31 mouse cellular contexts compared by ENCODE assay signal in the genomic region with DNA sequence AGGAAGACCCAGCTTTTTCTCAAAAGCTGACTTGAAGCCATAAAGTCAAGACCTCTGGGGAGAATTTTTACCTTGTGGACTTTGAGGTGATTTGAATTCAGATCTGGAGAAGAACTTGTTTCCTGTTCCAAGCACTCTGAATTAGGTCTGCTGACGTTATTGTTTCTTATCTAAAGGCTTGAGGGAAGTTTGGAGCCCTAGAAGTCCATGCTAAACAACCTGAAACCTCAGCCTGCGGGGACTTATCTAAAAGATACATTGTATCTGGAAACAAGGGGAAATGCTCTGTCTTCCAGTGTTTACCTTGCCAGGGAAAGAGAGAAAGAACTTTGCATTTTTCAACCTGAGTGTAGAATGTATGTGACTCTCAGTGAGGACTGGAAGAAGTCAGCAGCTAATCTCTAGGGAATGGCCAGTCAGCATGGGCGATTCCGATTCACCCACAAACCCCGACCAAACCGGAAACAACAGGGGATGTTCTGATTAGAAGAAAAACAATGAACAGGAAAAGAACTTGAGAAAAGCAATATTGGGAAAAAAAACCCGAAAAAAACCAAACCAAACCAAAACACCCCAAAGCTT.
A peak's percentile ranks its signal among the peaks of the same experiment; 100 is the strongest.
DNase-seq lines count a peak whose midpoint lies in the region; ATAC-seq and TF ChIP-seq lines count a peak whose summit lies in the region.
"Had no signal": no experiment of that assay in that cellular context is flagged by ENCODE, and none has a peak within 500 bp of the region (broad histone marks: within the 10 kb centered on the region; RNA-seq: fewer than 3 reads in every experiment).

No protein-coding gene starts in this region.

- H3K27me3 ChIP-seq in kidney, embryonic 16.5 days (ENCODE audit: insufficient read depth, low read length), result no peaks in the 10 kb centered on the region
- H3K27me3 ChIP-seq in MEL (ENCODE audit: control insufficient read depth in 1 of 2, insufficient read depth in 2 of 2, low read length in 2 of 2), result no peaks in the 10 kb centered on the region
- H3K27me3 ChIP-seq in intestine, embryonic 15.5 days (replicated peaks), result no peaks in the 10 kb centered on the region
- no peaks in the 10 kb centered on the region for H3K27me3 ChIP-seq in stomach, embryonic 16.5 days (ENCODE audit: control insufficient read depth, insufficient read depth, low read length)
- no peaks in the 10 kb centered on the region for H3K27me3 ChIP-seq in midbrain, embryonic 14.5 days (ENCODE audit: control insufficient read depth, insufficient read depth, low read length)
- H3K27me3 ChIP-seq: embryonic facial prominence, embryonic 15.5 days; forebrain, embryonic 12.5 days; hindbrain, embryonic 15.5 days; lung, embryonic 15.5 days; neural tube, embryonic 12.5 days had no signal

- ATAC-seq in kidney, embryonic 16.5 days (ENCODE audit: low FRiP score, low TSS enrichment), result no peak
- no peak; the same call in 1 of the 2 replicates for ATAC-seq in intestine, embryonic 15.5 days
- no peak for ATAC-seq in stomach, embryonic 16.5 days (ENCODE audit: insufficient read depth, low FRiP score)
- ATAC-seq in midbrain, embryonic 14.5 days (ENCODE audit: low FRiP score, low TSS enrichment), result no peak
- ATAC-seq: activated CD4-positive, CD25-positive, alpha-beta regulatory T cell, adult 4 months; forebrain, postnatal 0 days; inflammation-experienced regulatory T-cells, adult 6 months had no signal

- peak in 1 of 2 experiments; percentile 49; a peak in 2 of 4 replicates for TF ChIP-seq EP300 in MEL (IDR thresholded peaks at IDR 0.05; ENCODE audit: low read depth in 1 of 2, low read length in 2 of 2)

- no peak overlapping the region for H3K4me2 ChIP-seq in kidney, embryonic 16.5 days (replicated peaks; ENCODE audit: low read depth, low read length)
- no peak overlapping the region for H3K4me2 ChIP-seq in intestine, embryonic 15.5 days (replicated peaks)
- no peak overlapping the region for H3K4me2 ChIP-seq in stomach, embryonic 16.5 days (ENCODE audit: low read depth, low read length)
- no peak overlapping the region for H3K4me2 ChIP-seq in midbrain, embryonic 14.5 days (ENCODE audit: low read length)
- H3K4me2 ChIP-seq: embryonic facial prominence, embryonic 15.5 days; forebrain, embryonic 12.5 days; hindbrain, embryonic 15.5 days; limb, embryonic 13.5 days; lung, embryonic 15.5 days; midbrain, embryonic 11.5 days; neural tube, embryonic 12.5 days had no signal

- no peak for DNase-seq in kidney, adult 8-10 months
- peak; percentile 30 for DNase-seq in MEL (ENCODE audit: low read depth, low spot score)
- no peak for DNase-seq in midbrain, embryonic 14.5 days
- DNase-seq: adrenal gland, adult 2 months; B cell, adult 2 months; cerebellum, adult 8-10 months; cerebellum, postnatal 25 days; forebrain, postnatal 0 days; gastrocnemius, postnatal 10 days; kidney, postnatal 36 days; lung, postnatal 36 days; right cerebral cortex, postnatal 4 days; thymus, adult 2 months; thymus, postnatal 36 days had no signal

- H3K4me1 ChIP-seq in kidney, embryonic 16.5 days (ENCODE audit: insufficient read depth, low read length), result peaks cover 22% of the 10 kb centered on the region
- H3K4me1 ChIP-seq in MEL (ENCODE audit: control insufficient read depth in 1 of 2, insufficient read depth in 2 of 2, low read length in 2 of 2), result peaks cover 10 to 25% of the 10 kb centered on the region in 2 experiments
- H3K4me1 ChIP-seq in intestine, embryonic 15.5 days (replicated peaks), result no peaks in the 10 kb centered on the region
- H3K4me1 ChIP-seq in stomach, embryonic 16.5 days (ENCODE audit: control insufficient read depth, insufficient read depth, low read length), result 0 out of 2 replicates have a peak, but pooled peaks cover 3% of the 10 kb centered on the region
- H3K4me1 ChIP-seq in midbrain, embryonic 14.5 days (ENCODE audit: control insufficient read depth, insufficient read depth, low read length), result peaks cover 11% of the 10 kb centered on the region; the same call in 1 of the 2 replicates
- H3K4me1 ChIP-seq: embryonic facial prominence, embryonic 15.5 days had no signal

- TF ChIP-seq POLR2A in MEL (IDR thresholded peaks at IDR 0.05; ENCODE audit: control insufficient read depth in 1 of 2, insufficient read depth in 1 of 2, low read depth in 1 of 2, low read length in 2 of 2, poor library complexity in 1 of 2), result no peak

- peak overlapping the region; percentile 34; the same call in 1 of the 2 replicates for H3K27ac ChIP-seq in kidney, embryonic 16.5 days (ENCODE audit: low read length)
- H3K27ac ChIP-seq in MEL (ENCODE audit: control insufficient read depth, low read depth, low read length), result no peak overlapping the region
- peak overlapping the region; percentile 39; the same call in 1 of the 2 replicates for H3K27ac ChIP-seq in intestine, embryonic 15.5 days
- 0 out of 2 replicates have a peak overlapping the region, but pooled peaks have one; percentile 36 for H3K27ac ChIP-seq in stomach, embryonic 16.5 days (ENCODE audit: low read length)
- H3K27ac ChIP-seq in midbrain, embryonic 14.5 days (replicated peaks; ENCODE audit: low read depth, low read length), result no peak overlapping the region
- H3K27ac ChIP-seq: embryonic facial prominence, embryonic 10.5 days; embryonic facial prominence, embryonic 15.5 days; forebrain, embryonic 12.5 days; hindbrain, embryonic 10.5 days; layer of hippocampus, adult 2 months; limb, embryonic 13.5 days; liver, embryonic 14.5 days; lung, embryonic 15.5 days; neural tube, embryonic 12.5 days had no signal

- 69% methylated on average over 7 of the region's 7 CpGs for WGBS in kidney, embryonic 16.5 days
- 45% methylated on average over 7 of the region's 7 CpGs for WGBS in intestine, embryonic 15.5 days
- WGBS in stomach, embryonic 16.5 days, result 46% methylated on average over 7 of the region's 7 CpGs
- 78% methylated on average over 7 of the region's 7 CpGs for WGBS in midbrain, embryonic 14.5 days

- no peaks in the 10 kb centered on the region for H3K9me3 ChIP-seq in kidney, embryonic 16.5 days (ENCODE audit: low read length)
- H3K9me3 ChIP-seq in MEL (replicated peaks; ENCODE audit: insufficient read depth, low read length), result no peaks in the 10 kb centered on the region
- no peaks in the 10 kb centered on the region for H3K9me3 ChIP-seq in intestine, embryonic 15.5 days
- H3K9me3 ChIP-seq in stomach, embryonic 16.5 days (replicated peaks; ENCODE audit: control insufficient read depth, low read length), result no peaks in the 10 kb centered on the region
- H3K9me3 ChIP-seq in midbrain, embryonic 14.5 days (ENCODE audit: control insufficient read depth, low read length), result no peaks in the 10 kb centered on the region
- H3K9me3 ChIP-seq: embryonic facial prominence, embryonic 10.5 days; embryonic facial prominence, embryonic 15.5 days; forebrain, embryonic 12.5 days; hindbrain, embryonic 10.5 days; hindbrain, embryonic 15.5 days; limb, embryonic 13.5 days; lung, embryonic 15.5 days; neural tube, embryonic 12.5 days had no signal

- no peak overlapping the region for H3K9ac ChIP-seq in kidney, embryonic 16.5 days (replicated peaks; ENCODE audit: low read length)
- H3K9ac ChIP-seq in MEL (ENCODE audit: control insufficient read depth, low read depth, low read length, poor library complexity, severe bottlenecking), result no peak overlapping the region
- no peak overlapping the region for H3K9ac ChIP-seq in intestine, embryonic 15.5 days
- H3K9ac ChIP-seq in stomach, embryonic 16.5 days (ENCODE audit: low read length), result no peak overlapping the region
- H3K9ac ChIP-seq in midbrain, embryonic 14.5 days (replicated peaks; ENCODE audit: low read length), result no peak overlapping the region
- H3K9ac ChIP-seq: embryonic facial prominence, embryonic 15.5 days; forebrain, embryonic 12.5 days; forebrain, postnatal 0 days; hindbrain, embryonic 15.5 days; limb, embryonic 13.5 days; liver, embryonic 14.5 days; lung, embryonic 15.5 days; neural tube, embryonic 12.5 days had no signal

- H3K36me3 ChIP-seq in kidney, embryonic 16.5 days (ENCODE audit: insufficient read depth, low read length), result peaks cover 5% of the 10 kb centered on the region
- peaks cover 0 to 22% of the 10 kb centered on the region in 2 experiments; a peak in 2 of 4 replicates for H3K36me3 ChIP-seq in MEL (ENCODE audit: control insufficient read depth in 1 of 2, insufficient read depth in 2 of 2, low read length in 2 of 2)
- no peaks in the 10 kb centered on the region for H3K36me3 ChIP-seq in intestine, embryonic 15.5 days
- H3K36me3 ChIP-seq in stomach, embryonic 16.5 days (ENCODE audit: control insufficient read depth, insufficient read depth, low read length), result no peaks in the 10 kb centered on the region
- H3K36me3 ChIP-seq in midbrain, embryonic 14.5 days (ENCODE audit: control insufficient read depth, insufficient read depth, low read length), result 0 out of 2 replicates have a peak, but pooled peaks cover 4% of the 10 kb centered on the region
- H3K36me3 ChIP-seq: embryonic facial prominence, embryonic 15.5 days; hindbrain, embryonic 15.5 days; limb, embryonic 13.5 days; lung, embryonic 15.5 days; neural tube, embryonic 12.5 days had no signal

- no peak for TF ChIP-seq RAD21 in MEL (IDR thresholded peaks at IDR 0.05; ENCODE audit: low read depth, low read length)

- no peaks in the 10 kb centered on the region for H3K79me2 ChIP-seq in MEL (ENCODE audit: control insufficient read depth, insufficient read depth, low read length, poor library complexity)

- H3K4me3 ChIP-seq in kidney, embryonic 16.5 days (ENCODE audit: low read length), result no peak overlapping the region
- no peak overlapping the region for H3K4me3 ChIP-seq in MEL (ENCODE audit: control insufficient read depth in 1 of 2, insufficient read depth in 1 of 2, low read depth in 2 of 2, low read length in 2 of 2)
- H3K4me3 ChIP-seq in intestine, embryonic 15.5 days (replicated peaks), result no peak overlapping the region
- H3K4me3 ChIP-seq in stomach, embryonic 16.5 days (replicated peaks; ENCODE audit: low read length), result no peak overlapping the region
- H3K4me3 ChIP-seq in midbrain, embryonic 14.5 days (replicated peaks; ENCODE audit: low read depth, low read length), result no peak overlapping the region
- H3K4me3 ChIP-seq: embryonic facial prominence, embryonic 10.5 days; embryonic facial prominence, embryonic 15.5 days; forebrain, embryonic 12.5 days; hindbrain, embryonic 10.5 days; hindbrain, embryonic 15.5 days; layer of hippocampus, adult 2 months; limb, embryonic 13.5 days; lung, embryonic 15.5 days; myocyte; neural tube, embryonic 12.5 days had no signal

- TF ChIP-seq CTCF in MEL (IDR thresholded peaks at IDR 0.05 in 2 of 3, conservative IDR thresholded peaks at IDR 0.05 in 1 of 3; ENCODE audit: control insufficient read depth in 1 of 3, insufficient read depth in 1 of 3, low read depth in 2 of 3, low read length in 3 of 3, poor library complexity in 1 of 3, severe bottlenecking in 1 of 3), result no peak

TF ChIP-seq in MEL, 35 proteins besides CTCF, POLR2A, EP300 and RAD21 (continues in another document):
- TF ChIP-seq SIN3A (IDR thresholded peaks at IDR 0.05; ENCODE audit: low read length) (no peak), RCOR1 (IDR thresholded peaks at IDR 0.05; ENCODE audit: low read depth, low read length) (peak; percentile 75), MYB (IDR thresholded peaks at IDR 0.05; ENCODE audit: low read depth, low read length) (no peak), MEF2A (IDR thresholded peaks at IDR 0.05; ENCODE audit: extremely low read depth, insufficient replicate concordance, low read depth, low read length, poor library complexity, severe bottlenecking) (no peak), KAT2A (conservative IDR thresholded peaks at IDR 0.05; ENCODE audit: low read depth, low read length) (no peak)

Comparison
In these comparisons a context has a peak if more than half of its experiments do, and no peak if none do; other contexts are left out.
1. H3K27ac ChIP-seq: peak in kidney, embryonic 16.5 days (single experiment), intestine, embryonic 15.5 days (single experiment) and stomach, embryonic 16.5 days (single experiment); none in MEL (single experiment) and midbrain, embryonic 14.5 days (single experiment).